Mouse (Mus musculus) heart, adult 2 months (tissue): ENCODE measurements around the gene Drap1.

Source experiments
- CTCF ChIP-seq: fragments of 200-600 bp; IDR thresholded peaks from 2 replicates; pipeline ENCODE4 v1.8.1; 2022; ENCODE audit warnings: antibody characterized with exemption, mild to moderate bottlenecking, moderate library complexity
- POLR2A ChIP-seq: fragments of 200-500 bp; IDR thresholded peaks from 2 replicates; pipeline ENCODE4 v1.6.1; 2011; ENCODE audit warnings: mild to moderate bottlenecking, low read depth, low read length, control low read depth; ENCODE audit not compliant: insufficient read depth

- no peak for TF ChIP-seq CTCF
- TF ChIP-seq POLR2A = no peak
Measured at GRCm38 (mm10) chr19:5429219-5429618, 4.4 kb upstream of the Drap1 start.
